Mouse (Mus musculus) megakaryocyte, embryonic 14.5 days (primary cell): ENCODE data around the gene Pfn3.

Source experiments
- FLI1 ChIP-seq: IDR thresholded peaks from 2 replicates; pipeline ENCODE4 v1.6.1; 2012; ENCODE audit warnings: low read length, inconsistent platforms, mixed read lengths
- GATA1 ChIP-seq: IDR thresholded peaks from 3 replicates; pipeline ENCODE4 v1.6.1; 2012; ENCODE audit warnings: mixed read lengths, low read length, inconsistent platforms, borderline replicate concordance

GRCm38 (mm10) chr13:55392933-55393332 is 22.1 kb downstream of the Pfn3 start:
- TF ChIP-seq GATA1 (no peak), FLI1 (no peak)
